Mouse (Mus musculus) liver, embryonic 13.5 days (tissue): ENCODE measurements around the gene Gpd2. TPM values are rescaled to one million over a fixed set of nuclear protein-coding genes. Genes with fewer than 3 reads are reported as not detected.
A peak's percentile ranks its signal among the peaks of the same experiment; 100 is the strongest.

Source experiments
- ATAC-seq: fragments of 200-750 bp; cut with Nextera tagmentation; 2 replicates; pipeline ENCODE4 v1.8.0; 2017; ENCODE audit warnings: low read depth, mild to moderate bottlenecking, moderate number of reproducible peaks, moderate library complexity
- DNase-seq: peaks from one replicate; pipeline ENCODE4 v3.0.0; 2022
- H3K27ac ChIP-seq: fragments of 300-500 bp; sonication (generic); 2 replicates; pipeline ENCODE4 v1.5.1; 2015; ENCODE audit warnings: moderate library complexity, mild to moderate bottlenecking, inconsistent platforms
- H3K27me3 ChIP-seq: fragments of 300-500 bp; sonication (generic); 2 replicates; pipeline ENCODE4 v1.6.1; 2015; ENCODE audit warnings: mild to moderate bottlenecking, inconsistent platforms
- H3K36me3 ChIP-seq: fragments of 300-500 bp; sonication (generic); 2 replicates; pipeline ENCODE4 v1.6.1; 2015; ENCODE audit warnings: mild to moderate bottlenecking, inconsistent platforms
- H3K4me1 ChIP-seq: fragments of 300-500 bp; sonication (generic); replicated peaks from 2 replicates; pipeline ENCODE4 v1.6.1; 2015; ENCODE audit warnings: inconsistent platforms
- H3K4me2 ChIP-seq: fragments of 300-500 bp; sonication (generic); 2 replicates; pipeline ENCODE4 v1.6.1; 2015; ENCODE audit warnings: inconsistent platforms, mild to moderate bottlenecking, moderate library complexity
- H3K4me3 ChIP-seq: fragments of 300-500 bp; sonication (generic); replicated peaks from 2 replicates; pipeline ENCODE4 v1.5.1; 2015; ENCODE audit warnings: mild to moderate bottlenecking, inconsistent platforms
- H3K9ac ChIP-seq: fragments of 300-500 bp; sonication (generic); 2 replicates; pipeline ENCODE4 v1.6.1; 2015; ENCODE audit warnings: mild to moderate bottlenecking, inconsistent platforms
- H3K9me3 ChIP-seq: fragments of 300-500 bp; sonication (generic); replicated peaks from 2 replicates; pipeline ENCODE4 v1.6.1; 2016; ENCODE audit warnings: inconsistent platforms
- WGBS: fragments of 180-500 bp; shearing (Covaris S2); methylation state at CpG from one replicate; pipeline ENCODE4 v1.1.7; 2015; ENCODE audit not compliant: insufficient replicate concordance; 5-methylcytosine and 5-hydroxymethylcytosine counted together
- polyA plus RNA-seq: library from polyadenylated mRNA; unstranded; fragments of >200 nt; fragmentation: Nextera tagmentation; extraction: Ambion mirVana; gene quantifications from 2 replicates; pipeline ENCODE4 v1.2.1, GENCODE M21; 2015

Gpd2 gene
- 10.3 and 11.2 TPM in 2 replicates for polyA plus RNA-seq

- H3K9me3 ChIP-seq: no peaks in the 10 kb centered on the region
- H3K27ac ChIP-seq: peak within 1 kb of the TSS; percentile 68
- ATAC-seq: no peak; the same call in 1 of the 2 replicates
- 10% methylated on average over 20 of the region's 20 CpGs for WGBS
- peaks cover 21% of the 10 kb centered on the region for H3K4me1 ChIP-seq
- no peaks in the 10 kb centered on the region for H3K36me3 ChIP-seq
- no peaks in the 10 kb centered on the region for H3K27me3 ChIP-seq
- peak within 1 kb of the TSS; percentile 95 for H3K4me2 ChIP-seq
- peak; percentile 3 for DNase-seq
- H3K4me3 ChIP-seq: peak within 1 kb of the TSS; percentile 72
- H3K9ac ChIP-seq: peak within 1 kb of the TSS; percentile 80
Measured at GRCm38 (mm10) chr2:57237475-57237919, at the start of gene Gpd2. TSS of gene Gpd2 (plus strand) at chr2:57237635.

- no peak overlapping the region for H3K9ac ChIP-seq
- DNase-seq: peak; percentile 25
- peaks cover 8% of the 10 kb centered on the region; the same call in 1 of the 2 replicates for H3K4me1 ChIP-seq
- no peak overlapping the region for H3K4me2 ChIP-seq
- H3K9me3 ChIP-seq: no peaks in the 10 kb centered on the region
- H3K4me3 ChIP-seq: no peak overlapping the region
- H3K27ac ChIP-seq: no peak overlapping the region
- WGBS: 53% methylated on average over 9 of the region's 9 CpGs
- ATAC-seq: peak; percentile 73
- no peaks in the 10 kb centered on the region for H3K27me3 ChIP-seq
- no peaks in the 10 kb centered on the region for H3K36me3 ChIP-seq
Measured at GRCm38 (mm10) chr2:57188237-57188636, 49.2 kb upstream of the Gpd2 start.

GRCm38 (mm10) chr2:57190884-57191283, 46.6 kb upstream of the Gpd2 start:
- ATAC-seq (no peak), DNase-seq (no peak)
- H3K4me1 ChIP-seq: peaks cover 8% of the 10 kb centered on the region; the same call in 1 of the 2 replicates

GRCm38 (mm10) chr2:57199046-57199445, 38.4 kb upstream of the Gpd2 start:
- DNase-seq: no peak
- no peak for ATAC-seq
- no peaks in the 10 kb centered on the region for H3K36me3 ChIP-seq
- H3K4me1 ChIP-seq: peaks cover 6% of the 10 kb centered on the region
- H3K27me3 ChIP-seq: no peaks in the 10 kb centered on the region
- no peak overlapping the region for H3K27ac ChIP-seq
- H3K9ac ChIP-seq: no peak overlapping the region
- H3K4me2 ChIP-seq: no peak overlapping the region
- 56% methylated on average over 3 of the region's 3 CpGs for WGBS
- H3K9me3 ChIP-seq: no peaks in the 10 kb centered on the region
- no peak overlapping the region for H3K4me3 ChIP-seq

More at GRCm38 (mm10) chr2:57190884-57191283, 46.6 kb upstream of the Gpd2 start:
- H3K4me3 ChIP-seq: no peak overlapping the region
- H3K27ac ChIP-seq: no peak overlapping the region
- H3K27me3 ChIP-seq: no peaks in the 10 kb centered on the region
- H3K4me2 ChIP-seq: no peak overlapping the region
- H3K36me3 ChIP-seq: no peaks in the 10 kb centered on the region
- no peaks in the 10 kb centered on the region for H3K9me3 ChIP-seq
- no peak overlapping the region for H3K9ac ChIP-seq

- no peaks in the 10 kb centered on the region for H3K4me1 ChIP-seq
- no peaks in the 10 kb centered on the region for H3K36me3 ChIP-seq
- 34% methylated on average over 9 of the region's 9 CpGs for WGBS
- H3K4me3 ChIP-seq: no peak overlapping the region
- no peaks in the 10 kb centered on the region for H3K9me3 ChIP-seq
- H3K4me2 ChIP-seq: no peak overlapping the region
- no peak overlapping the region for H3K9ac ChIP-seq
- DNase-seq: no peak
- no peak for ATAC-seq
- H3K27me3 ChIP-seq: no peaks in the 10 kb centered on the region
- H3K27ac ChIP-seq: no peak overlapping the region
Measured at GRCm38 (mm10) chr2:57208472-57209083, 28.9 kb upstream of the Gpd2 start.

GRCm38 (mm10) chr2:57211049-57212001, 26.1 kb upstream of the Gpd2 start:
- Histone ChIP-seq H3K4me1 (no peaks in the 10 kb centered on the region), H3K9ac (no peak overlapping the region), H3K4me3 (no peak overlapping the region), H3K4me2 (no peak overlapping the region), H3K27me3 (no peaks in the 10 kb centered on the region), H3K36me3 (no peaks in the 10 kb centered on the region), H3K9me3 (no peaks in the 10 kb centered on the region), H3K27ac (no peak overlapping the region)
- ATAC-seq: no peak
- no peak for DNase-seq
- 64% methylated on average over 9 of the region's 9 CpGs for WGBS

- no peaks in the 10 kb centered on the region for H3K4me1 ChIP-seq
- DNase-seq: no peak
- H3K27ac ChIP-seq: no peak overlapping the region
- H3K4me2 ChIP-seq: no peak overlapping the region
- H3K36me3 ChIP-seq: no peaks in the 10 kb centered on the region
- ATAC-seq: no peak
- no peaks in the 10 kb centered on the region for H3K9me3 ChIP-seq
- no peak overlapping the region for H3K4me3 ChIP-seq
- WGBS: 38% methylated on average over 4 of the region's 4 CpGs
- no peak overlapping the region for H3K9ac ChIP-seq
- no peaks in the 10 kb centered on the region for H3K27me3 ChIP-seq
Measured at GRCm38 (mm10) chr2:57213364-57213763, 24.1 kb upstream of the Gpd2 start.

- no peaks in the 10 kb centered on the region for H3K36me3 ChIP-seq
- H3K27ac ChIP-seq: no peak overlapping the region
- H3K9ac ChIP-seq: no peak overlapping the region
- 21% methylated on average over 3 of the region's 3 CpGs for WGBS
- peak overlapping the region; percentile 14; the same call in 1 of the 2 replicates for H3K4me2 ChIP-seq
- DNase-seq: no peak
- ATAC-seq: peak; percentile 70
- H3K27me3 ChIP-seq: no peaks in the 10 kb centered on the region
- peaks cover 9% of the 10 kb centered on the region for H3K4me1 ChIP-seq
- no peaks in the 10 kb centered on the region for H3K9me3 ChIP-seq
- no peak overlapping the region for H3K4me3 ChIP-seq
Measured at GRCm38 (mm10) chr2:57223288-57224026, 14.0 kb upstream of the Gpd2 start.

GRCm38 (mm10) chr2:57225236-57225635, 12.2 kb upstream of the Gpd2 start:
- no peaks in the 10 kb centered on the region for H3K36me3 ChIP-seq
- no peaks in the 10 kb centered on the region for H3K27me3 ChIP-seq
- H3K4me3 ChIP-seq: no peak overlapping the region
- H3K9ac ChIP-seq: no peak overlapping the region
- no peak overlapping the region for H3K27ac ChIP-seq
- no peak overlapping the region for H3K4me2 ChIP-seq
- H3K4me1 ChIP-seq: peaks cover 9% of the 10 kb centered on the region
- no peaks in the 10 kb centered on the region for H3K9me3 ChIP-seq
- ATAC-seq (no peak), DNase-seq (no peak)
- WGBS: 59% methylated on average over 2 of the region's 2 CpGs

GRCm38 (mm10) chr2:57227425-57227824, 10.0 kb upstream of the Gpd2 start:
- H3K27ac ChIP-seq: no peak overlapping the region
- no peaks in the 10 kb centered on the region for H3K9me3 ChIP-seq
- peaks cover 9% of the 10 kb centered on the region for H3K4me1 ChIP-seq
- no peak overlapping the region for H3K4me2 ChIP-seq
- no peak overlapping the region for H3K4me3 ChIP-seq
- ATAC-seq (no peak), DNase-seq (no peak)
- 70% methylated on average over 3 of the region's 3 CpGs for WGBS
- no peak overlapping the region for H3K9ac ChIP-seq
- no peaks in the 10 kb centered on the region for H3K36me3 ChIP-seq
- H3K27me3 ChIP-seq: no peaks in the 10 kb centered on the region

GRCm38 (mm10) chr2:57229647-57230240, 7.7 kb upstream of the Gpd2 start:
- Histone ChIP-seq H3K4me3 (no peak overlapping the region), H3K27me3 (no peaks in the 10 kb centered on the region), H3K9me3 (no peaks in the 10 kb centered on the region), H3K9ac (no peak overlapping the region), H3K36me3 (no peaks in the 10 kb centered on the region), H3K4me1 (no peaks in the 10 kb centered on the region), H3K4me2 (no peak overlapping the region), H3K27ac (no peak overlapping the region)
- DNase-seq (no peak), ATAC-seq (no peak)
- 53% methylated on average over 4 of the region's 4 CpGs for WGBS
